Mouse (Mus musculus) common myeloid progenitor, adult 5-6 weeks (primary cell): ENCODE data around the gene Ptpn18. TPM values are rescaled to one million over a fixed set of nuclear protein-coding genes. Genes with fewer than 3 reads are reported as not detected.

ENCODE experiments used
- ATAC-seq: replicated peaks from 2 replicates; pipeline ENCODE4 v1.8.0; 2016; ENCODE audit warnings: low read depth, mild to moderate bottlenecking, moderate TSS enrichment, inconsistent platforms; ENCODE audit not compliant: poor library complexity, severe bottlenecking
- total RNA-seq: library from RNA; stranded (forward); fragments of 200-1000, 187-1606 nt; gene quantifications from 2 replicates; pipeline ENCODE4 v1.2.3, GENCODE M21; 2017

Gene Ptpn18
- total RNA-seq, 1 experiment from 2014 or later, result 299 TPM

DNA sequence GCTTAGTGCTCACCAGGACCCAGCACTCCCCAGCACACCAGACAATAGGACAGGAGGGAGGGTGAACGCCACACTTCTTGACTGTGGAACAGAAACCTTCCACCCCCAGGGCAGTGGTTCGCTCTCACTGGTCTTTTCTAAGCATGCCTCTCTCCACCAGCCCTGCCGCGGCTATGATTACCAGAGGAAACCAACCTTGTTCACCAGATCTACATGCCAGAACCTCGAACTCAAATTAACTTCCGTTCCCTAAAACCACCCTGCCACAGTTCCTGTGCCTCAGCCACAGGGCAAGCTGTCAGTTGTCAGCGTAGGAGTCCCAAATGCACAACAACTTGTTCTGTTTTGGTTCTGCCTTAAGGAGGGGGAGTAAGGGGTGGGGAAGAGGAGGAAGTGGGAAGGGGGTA, 51.0 kb downstream of the Ptpn18 start:
- peak; percentile 88 for ATAC-seq

- ATAC-seq, result peak; percentile 66
These were observed 51.5 kb downstream of the Ptpn18 start for GRCm38 (mm10) chr1:34511027-34511426.

DNA sequence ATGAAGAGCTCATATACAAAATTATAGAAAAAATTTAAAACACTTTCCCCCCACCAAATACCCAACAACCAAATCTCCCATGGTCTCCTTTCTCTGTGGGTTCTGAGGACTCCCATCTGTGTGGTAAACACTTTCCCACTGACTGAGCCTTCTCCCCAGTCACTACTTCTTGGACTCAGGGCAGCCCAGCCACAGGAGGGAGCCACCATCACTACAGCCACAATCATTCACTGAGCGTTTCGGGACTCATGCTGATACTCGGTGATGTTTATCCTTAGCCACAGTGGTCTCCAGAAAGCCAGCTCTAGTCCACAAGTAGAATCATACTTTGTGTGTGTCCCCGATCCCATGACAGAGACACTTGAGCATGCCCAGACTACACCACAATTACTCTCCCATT, 53.5 kb downstream of the Ptpn18 start:
- ATAC-seq, result no peak

- ATAC-seq, result no peak
These were observed 57.0 kb downstream of the Ptpn18 start for GRCm38 (mm10) chr1:34516595-34516994.

GRCm38 (mm10) chr1:34517297-34517696, 57.7 kb downstream of the Ptpn18 start:
- peak; percentile 43 for ATAC-seq

- ATAC-seq, result peak; percentile 68
These were observed 58.2 kb downstream of the Ptpn18 start for GRCm38 (mm10) chr1:34517797-34518196.

- no peak for ATAC-seq
These were observed 58.7 kb downstream of the Ptpn18 start for GRCm38 (mm10) chr1:34518259-34518658.

DNA sequence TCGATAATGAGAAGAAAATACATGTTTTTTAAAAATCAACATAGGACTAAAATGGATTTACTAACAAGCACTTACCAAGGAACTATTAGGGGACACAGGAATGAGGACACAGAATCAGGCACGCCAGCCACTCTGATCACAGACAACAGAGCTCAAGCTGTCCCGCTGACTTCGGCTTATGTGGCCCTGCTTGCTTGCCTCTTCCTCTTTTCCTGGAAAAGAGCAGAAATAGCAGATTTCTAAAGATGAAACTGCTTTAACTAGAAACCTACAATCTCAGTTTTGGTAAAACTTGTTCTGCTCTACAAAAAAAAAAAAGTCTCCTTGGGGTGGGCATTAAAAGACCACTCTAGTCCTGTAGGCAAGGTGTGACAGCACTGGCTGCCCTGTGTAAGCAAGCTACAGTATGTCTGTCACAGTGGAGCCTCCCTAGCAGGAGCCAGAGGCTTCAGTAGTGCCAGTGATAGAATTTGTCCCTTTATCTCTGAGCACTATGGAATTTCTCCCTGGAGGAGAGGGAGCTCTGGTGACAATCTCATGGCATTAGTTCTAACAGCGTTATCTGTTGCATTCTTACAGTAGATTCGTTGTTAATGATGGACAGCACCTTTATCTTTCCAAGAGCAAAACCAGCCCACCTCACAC, 62.8 kb downstream of the Ptpn18 start:
- ATAC-seq, result no peak

DNA sequence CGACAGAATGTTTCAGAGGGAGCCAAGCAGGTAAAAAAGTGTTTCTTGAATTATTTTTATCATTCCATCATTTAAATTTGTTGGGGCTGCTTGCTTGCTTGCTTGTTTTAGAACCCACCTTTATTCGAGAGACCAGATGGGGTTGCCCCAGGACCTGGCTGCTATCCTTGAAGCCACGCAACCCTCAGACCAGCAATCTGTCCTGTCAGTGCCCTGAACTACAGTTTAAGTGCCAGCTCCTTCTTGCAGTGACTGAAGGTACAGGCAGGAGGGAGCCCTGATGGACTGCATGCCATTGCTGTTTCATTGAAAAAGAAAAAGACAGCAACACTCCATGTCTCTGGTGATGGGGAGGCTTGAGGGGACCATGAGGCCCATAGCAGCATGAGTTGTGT, 63.3 kb downstream of the Ptpn18 start:
- no peak for ATAC-seq

DNA sequence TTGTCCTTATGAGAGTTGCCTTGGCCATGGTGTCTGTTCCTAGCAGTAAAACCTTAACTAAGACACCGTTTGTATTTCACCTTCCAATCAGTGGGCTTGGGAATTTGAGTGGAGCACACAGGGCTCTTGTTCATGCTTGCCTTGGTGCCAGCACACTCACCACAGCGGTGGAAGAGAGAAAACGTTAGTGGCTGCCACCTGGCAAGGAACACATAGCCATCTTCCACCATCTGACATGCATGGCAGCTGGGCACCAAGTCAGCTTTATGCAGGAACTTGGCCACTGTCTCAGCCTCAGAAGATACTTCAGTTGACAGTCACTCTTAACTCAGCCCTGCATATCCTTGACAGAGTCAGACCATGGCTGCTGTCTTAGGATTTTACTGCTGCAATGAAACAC, 64.1 kb downstream of the Ptpn18 start:
- ATAC-seq, result no peak

Other genes starting within 250 kb of the Ptpn18 start
- 55.7 and 63.4 TPM in 2 replicates for gene Ccdc115, start 20.1 kb upstream of the Ptpn18 start, total RNA-seq
- gene Imp4, start 19.9 kb upstream of the Ptpn18 start, total RNA-seq, result 33.8 and 37.4 TPM in 2 replicates
- gene Prss39, start 38.6 kb downstream of the Ptpn18 start, total RNA-seq, result not detected in 2 replicates
- not detected in 2 replicates for gene Cfc1, start 75.9 kb downstream of the Ptpn18 start, total RNA-seq
- gene Prss40, start 101.2 kb downstream of the Ptpn18 start, total RNA-seq, result not detected in 2 replicates
- not detected in 2 replicates for gene Amer3, start 119.9 kb downstream of the Ptpn18 start, total RNA-seq